Mouse (Mus musculus) MN1 (cell line): Measurements from ENCODE around the gene Kcnj8.
"Not testable (repeated sequence)": the region's sequence is repeated elsewhere in the genome, so short reads cannot be mapped to it uniquely, and the experiment has no call there.

ENCODE experiments used
- DNase-seq: peaks from one replicate; pipeline ENCODE4 v3.0.0-alpha.2; 2016; ENCODE audit warnings: low spot score

The Kcnj8 gene

DNA sequence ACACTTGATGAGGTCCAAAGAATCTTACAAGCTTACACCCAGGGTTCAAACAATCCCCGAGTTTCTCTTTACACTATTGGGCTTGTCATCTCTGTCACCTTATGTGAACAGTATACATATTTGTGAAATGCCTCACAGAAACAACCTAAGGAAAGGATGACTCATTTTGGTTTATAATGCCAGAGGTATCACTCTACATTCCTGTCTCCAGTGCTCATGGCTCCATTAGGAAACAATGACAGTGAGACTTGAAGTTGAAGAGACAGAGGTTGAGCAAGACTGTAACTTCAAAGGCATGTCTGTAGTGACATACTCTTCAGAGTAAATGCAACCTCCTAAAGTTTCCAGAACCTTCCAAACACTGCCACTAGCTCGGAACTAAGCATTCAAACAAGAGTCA, 23.0 kb downstream of the Kcnj8 start:
- no peak for DNase-seq

DNA sequence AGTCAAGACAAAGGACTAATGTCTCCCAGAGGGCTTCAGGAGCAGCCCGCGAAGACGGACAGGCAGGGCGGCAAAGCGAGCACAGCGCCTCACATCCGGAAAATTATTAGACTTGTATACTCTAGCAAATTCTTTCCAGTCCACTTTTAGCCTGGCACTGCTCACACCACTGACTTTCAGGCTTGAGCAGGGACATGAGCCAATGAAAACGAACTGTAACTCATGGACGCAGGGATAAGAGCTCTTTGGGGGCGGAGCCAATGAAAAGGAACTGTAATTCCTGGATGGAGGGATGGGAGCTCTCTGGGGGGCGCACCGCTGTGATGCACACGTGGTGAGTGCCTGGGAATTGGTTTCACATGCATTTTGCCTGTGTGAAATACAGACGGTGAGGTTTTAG, 26.3 kb downstream of the Kcnj8 start:
- no peak for DNase-seq

DNA sequence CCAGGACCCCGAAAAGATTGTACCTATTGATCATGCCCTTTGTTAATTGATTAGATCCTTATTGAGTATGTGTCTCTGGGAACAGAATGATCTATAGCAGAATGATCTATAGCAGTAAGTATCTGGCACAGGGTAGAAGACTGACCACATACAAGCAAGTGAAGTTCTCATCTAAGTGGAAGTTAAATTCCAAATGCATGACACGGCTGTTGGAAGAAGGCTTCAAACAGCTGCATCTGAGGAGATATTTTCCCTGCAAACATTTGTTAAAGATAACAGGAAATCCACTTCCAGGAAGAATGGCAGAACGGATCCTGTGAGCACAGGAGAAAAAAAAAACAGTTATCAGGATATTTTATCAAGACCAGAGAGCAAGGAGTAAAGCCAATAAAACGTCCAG, 27.8 kb downstream of the Kcnj8 start:
- no peak for DNase-seq

GRCm38 (mm10) chr6:142542800-142543175, 28.6 kb downstream of the Kcnj8 start:
- DNase-seq, result no peak

DNA sequence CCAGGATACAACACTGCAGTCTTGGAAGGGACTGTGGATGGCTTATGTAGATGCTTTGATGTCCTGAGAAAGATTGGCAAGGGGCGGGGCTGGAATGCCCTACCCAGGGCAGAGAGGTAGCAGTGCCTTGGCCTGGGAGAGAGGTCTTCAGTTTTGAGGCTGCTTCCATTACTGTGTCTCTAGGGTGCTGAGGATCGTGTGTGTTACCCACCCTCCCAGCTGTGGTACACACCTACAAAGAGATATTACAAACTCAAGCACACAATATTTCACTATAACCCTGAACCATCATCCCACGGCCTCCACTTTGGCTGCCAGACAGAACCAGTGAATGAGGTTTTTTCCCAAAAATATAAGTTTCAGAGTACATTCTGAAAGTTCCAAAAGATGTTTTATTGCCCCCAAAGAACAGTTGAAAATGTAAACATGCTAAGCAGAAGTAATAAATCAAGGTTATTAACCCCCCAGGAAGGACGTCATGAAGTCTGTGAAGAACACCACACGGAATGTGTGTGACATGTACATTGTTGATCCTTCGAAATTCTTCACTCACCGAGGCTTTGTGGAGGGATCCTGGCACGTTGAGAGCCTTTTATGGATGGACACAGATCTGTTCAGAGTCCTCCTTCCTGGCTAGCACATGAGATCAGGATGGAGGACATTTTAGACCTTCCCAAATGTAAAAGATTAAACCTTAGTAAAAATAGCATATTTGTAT, 29.2 kb downstream of the Kcnj8 start:
- no peak for DNase-seq

DNA sequence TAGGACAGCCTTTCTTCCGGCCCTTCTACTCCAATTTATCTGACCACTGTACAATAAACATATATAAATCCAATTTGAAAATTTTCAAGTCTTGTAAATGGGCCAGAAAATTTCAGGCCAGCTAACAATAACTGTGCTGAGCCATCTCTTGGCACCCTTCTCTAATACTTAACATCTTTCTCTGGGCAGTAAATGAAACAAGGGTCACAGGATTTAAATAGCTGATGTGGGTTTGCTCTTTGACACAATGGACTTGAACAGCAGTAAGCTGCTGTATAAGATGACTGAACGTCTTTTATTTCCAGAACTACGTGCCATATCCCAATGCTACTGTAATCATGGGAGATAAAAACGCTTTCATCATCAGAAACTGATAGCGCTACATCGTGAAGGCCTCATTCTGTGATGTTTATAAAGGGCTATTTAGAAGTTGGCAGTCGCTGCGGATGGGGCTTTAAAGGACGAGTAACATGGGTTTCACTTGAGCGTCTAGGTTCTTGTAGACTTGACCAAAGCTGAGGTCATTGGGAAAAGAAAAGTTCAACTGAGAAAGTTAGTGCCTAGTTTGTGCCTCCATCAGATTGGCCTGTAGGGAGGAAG, 30.8 kb downstream of the Kcnj8 start:
- no peak for DNase-seq

DNA sequence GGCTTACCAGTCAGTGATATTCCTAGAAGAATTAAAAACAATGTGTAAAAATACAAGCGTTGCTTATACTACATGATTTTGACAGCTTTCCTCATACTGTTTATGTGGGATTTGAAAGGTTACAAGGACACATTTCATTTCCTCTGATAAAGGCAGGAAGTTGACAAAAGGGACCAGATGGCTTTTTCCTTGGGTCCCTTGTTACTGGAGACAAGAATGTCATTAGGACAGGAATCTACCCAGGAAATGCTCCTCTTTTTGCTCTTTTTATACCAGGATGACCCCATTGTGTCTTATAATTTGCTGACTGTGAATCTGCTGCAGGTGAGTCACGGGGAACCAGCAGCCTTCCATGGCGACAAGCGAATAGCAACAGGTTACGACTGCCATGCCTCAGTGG, 31.3 kb downstream of the Kcnj8 start:
- DNase-seq, result no peak

DNA sequence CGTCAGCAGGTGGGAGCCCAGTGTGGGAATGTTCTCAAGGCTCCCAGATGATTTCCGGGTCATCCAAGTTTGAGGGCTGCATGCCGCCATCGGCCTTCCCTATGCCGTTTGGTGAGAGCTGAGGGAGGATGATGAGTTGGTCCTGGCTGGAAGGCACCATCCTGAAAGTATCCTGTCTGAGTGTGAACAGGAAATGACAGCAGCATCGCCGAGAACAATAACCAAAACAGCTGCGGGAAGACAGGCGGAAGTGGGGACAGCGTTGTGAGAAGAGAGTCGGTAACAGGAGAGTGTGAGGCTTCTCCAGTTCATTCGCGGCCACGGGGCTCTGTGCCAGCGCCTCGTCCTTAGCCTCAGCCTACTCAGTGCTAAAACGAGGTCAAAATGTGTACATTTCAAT, 32.9 kb downstream of the Kcnj8 start:
- no peak for DNase-seq

GRCm38 (mm10) chr6:142533412-142533811, 38.0 kb downstream of the Kcnj8 start:
- no peak for DNase-seq

- DNase-seq, result no peak
Measured at GRCm38 (mm10) chr6:142532686-142533085, 38.7 kb downstream of the Kcnj8 start.

DNA sequence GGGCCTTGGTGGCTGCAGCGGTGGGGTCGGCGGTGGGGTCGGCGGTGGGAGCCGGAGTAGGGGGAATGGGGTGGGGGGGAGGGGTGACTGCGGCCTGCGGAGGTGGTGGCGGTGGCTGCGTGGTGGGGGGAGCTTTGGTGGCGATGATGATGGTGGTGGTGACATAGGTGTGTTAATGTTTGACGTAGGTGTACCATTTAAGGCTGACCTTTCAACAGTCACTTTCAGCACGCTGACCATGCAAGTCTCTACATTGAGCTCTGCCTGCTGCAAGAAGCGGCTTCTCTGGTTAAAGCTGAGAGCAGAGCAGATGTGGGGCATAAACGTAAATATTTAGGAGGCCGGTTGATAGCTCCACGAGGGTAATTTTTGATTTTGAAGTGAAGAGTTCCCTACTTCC, 39.3 kb downstream of the Kcnj8 start:
- DNase-seq, result no peak

GRCm38 (mm10) chr6:142530378-142530777, 41.0 kb downstream of the Kcnj8 start:
- no peak for DNase-seq

- DNase-seq, result no peak
Measured at GRCm38 (mm10) chr6:142529680-142530079, 41.7 kb downstream of the Kcnj8 start.

GRCm38 (mm10) chr6:142527931-142528562, 43.4 kb downstream of the Kcnj8 start:
- no peak for DNase-seq

DNA sequence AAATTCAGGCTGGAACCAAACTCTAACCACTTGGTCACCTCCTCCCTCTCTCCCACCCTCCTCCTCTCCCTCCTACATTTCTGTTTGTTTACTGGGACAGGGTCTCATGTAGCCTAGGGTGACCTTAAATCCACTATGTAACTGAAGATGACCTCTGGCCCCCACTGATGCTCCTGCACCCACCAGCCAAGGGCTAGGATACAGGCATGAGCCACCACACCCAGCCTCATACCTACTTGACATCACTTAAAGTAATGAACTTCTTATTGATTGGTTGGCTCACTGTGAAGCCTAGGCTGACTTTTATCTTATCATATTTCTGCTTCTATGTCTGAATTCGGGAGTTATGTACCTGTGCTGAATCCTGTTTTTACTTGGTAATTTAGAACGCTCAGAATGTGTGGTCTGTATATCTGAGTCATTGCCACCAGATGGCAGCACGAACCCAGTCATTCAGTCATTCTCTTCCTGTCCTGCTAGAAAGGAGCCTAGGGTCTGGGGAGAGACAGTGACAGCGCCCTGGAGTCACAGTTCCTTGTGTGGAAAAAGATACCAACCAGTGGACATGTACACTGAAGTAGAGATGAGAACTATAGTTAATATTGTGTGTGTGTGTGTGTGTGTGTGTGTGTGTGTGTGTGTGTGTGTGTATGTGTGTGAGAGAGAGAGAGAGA, 46.6 kb downstream of the Kcnj8 start:
- peak; percentile 61 for DNase-seq

DNA sequence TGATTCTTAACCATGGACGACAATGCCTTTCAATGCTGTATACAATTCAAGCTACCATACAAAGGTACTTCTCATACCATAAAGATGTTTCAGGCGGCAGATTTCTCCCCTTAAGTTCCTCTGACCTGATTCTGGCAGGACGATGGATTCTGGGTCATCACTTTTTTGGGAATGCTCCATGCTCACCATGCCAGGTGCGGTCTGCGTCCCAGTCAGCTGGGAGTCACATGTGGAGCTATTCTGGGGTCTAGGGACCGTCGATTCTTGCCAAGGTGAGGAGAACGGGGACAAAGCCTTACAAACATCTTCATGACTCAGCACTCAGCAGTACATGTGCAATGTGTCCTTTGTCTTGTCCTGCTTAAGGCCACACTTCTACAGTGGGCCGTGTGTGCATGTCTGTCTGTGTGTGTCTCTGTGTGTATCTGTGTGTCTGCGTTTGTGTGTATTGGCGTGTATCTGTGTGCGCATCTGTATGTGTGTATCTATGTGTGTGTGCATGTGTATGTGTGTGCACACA, 49.8 kb downstream of the Kcnj8 start:
- no peak for DNase-seq

DNA sequence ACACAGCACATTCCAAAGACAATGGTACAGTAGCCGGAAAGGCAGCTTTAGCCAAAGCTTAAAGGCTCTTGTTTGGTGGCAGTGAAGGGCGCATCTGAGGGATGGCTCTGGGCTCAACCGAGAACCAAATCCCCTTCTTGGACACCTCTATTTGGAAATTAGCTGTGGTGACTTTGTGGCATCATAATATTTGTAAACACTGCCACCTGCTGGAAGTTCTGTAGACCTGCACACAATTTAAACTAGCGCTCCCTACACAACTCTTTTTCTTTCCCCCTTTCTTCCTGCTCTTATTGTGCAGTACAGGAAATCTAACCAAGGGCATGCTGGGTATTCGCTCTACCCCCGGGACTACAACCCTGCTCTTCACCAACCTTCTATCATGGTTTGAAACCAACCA, 52.3 kb downstream of the Kcnj8 start:
- DNase-seq, result peak; percentile 59

- not testable (repeated sequence) for DNase-seq
Measured at GRCm38 (mm10) chr6:142515379-142515778, 56.0 kb downstream of the Kcnj8 start.

DNA sequence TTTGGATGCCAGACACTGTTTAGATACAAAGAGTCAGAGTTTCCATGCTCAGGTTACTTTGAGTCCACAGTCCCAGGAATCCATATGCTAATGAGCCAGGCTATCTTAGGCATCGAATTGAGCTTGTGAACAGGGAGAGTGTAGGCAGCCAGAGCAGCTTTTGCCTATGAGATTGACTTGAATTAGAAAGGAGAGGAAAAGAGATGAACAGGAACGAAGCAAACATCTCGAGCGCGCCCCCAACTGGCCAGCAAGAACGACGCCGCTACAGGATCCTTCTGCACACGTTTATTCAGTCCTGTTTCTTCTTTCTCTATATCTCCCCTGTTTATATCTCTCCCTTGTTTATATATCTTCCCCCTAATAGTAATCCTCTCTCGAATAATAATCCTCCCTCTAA, 56.5 kb downstream of the Kcnj8 start:
- DNase-seq, result no peak
